Mouse (Mus musculus): ENCODE data around the gene Galnt18.

DNA sequence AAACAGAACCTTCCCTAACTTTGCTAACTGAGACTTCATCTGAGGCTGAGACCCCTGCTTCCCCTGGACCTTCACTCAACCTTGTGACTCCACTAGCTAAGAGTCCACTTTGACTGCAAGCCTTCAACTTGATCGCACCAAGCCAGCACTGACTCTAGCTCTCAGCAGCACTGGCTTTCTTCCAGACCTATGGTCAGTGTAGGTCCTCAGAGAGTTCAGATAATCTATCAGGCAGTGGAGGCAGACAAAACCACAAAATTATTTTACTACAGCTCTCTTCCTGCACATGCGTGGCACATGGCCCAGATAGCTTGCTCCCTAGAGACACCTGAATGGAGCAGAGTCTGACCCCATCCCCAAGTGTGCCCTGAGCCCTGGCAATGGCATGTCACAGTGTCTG, 204.7 kb downstream of the Galnt18 start:
- TF ChIP-seq CTCF (IDR thresholded peaks at IDR 0.05; ENCODE audit: extremely low read depth, insufficient read depth, low read length) (no peak), POLR2A (IDR thresholded peaks at IDR 0.05; ENCODE audit: extremely low read depth, insufficient read depth, low read length) (no peak)

All from cortical plate, adult 2 months (tissue).